Mouse (Mus musculus): ENCODE results near the gene Ndufb3.
"Not testable (repeated sequence)": the region's sequence is repeated elsewhere in the genome, so short reads cannot be mapped to it uniquely, and the experiment has no call there.

The Ndufb3 gene

DNA sequence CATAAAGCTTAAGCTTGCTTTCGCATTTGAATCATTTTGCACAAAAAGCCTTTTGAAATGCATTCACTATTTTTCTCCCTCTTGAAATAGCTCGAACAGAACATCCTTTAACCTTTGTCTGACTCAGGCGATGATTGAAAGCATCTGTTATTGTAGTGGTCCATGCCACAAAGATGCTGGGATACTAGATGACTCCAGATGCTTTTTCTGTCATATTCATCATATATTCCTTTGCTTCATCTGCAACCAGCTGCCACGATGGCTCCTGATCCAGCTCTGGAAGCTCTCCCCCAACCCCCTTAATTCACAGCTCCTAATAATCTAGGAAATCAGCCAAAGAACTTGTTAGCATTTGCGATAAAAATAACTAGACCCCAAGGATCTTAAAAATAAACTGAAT lies 30.9 kb downstream of the Ndufb3 start:
- DNase-seq (ENCODE audit: inconsistent ontology term), result peak; percentile 2

DNA sequence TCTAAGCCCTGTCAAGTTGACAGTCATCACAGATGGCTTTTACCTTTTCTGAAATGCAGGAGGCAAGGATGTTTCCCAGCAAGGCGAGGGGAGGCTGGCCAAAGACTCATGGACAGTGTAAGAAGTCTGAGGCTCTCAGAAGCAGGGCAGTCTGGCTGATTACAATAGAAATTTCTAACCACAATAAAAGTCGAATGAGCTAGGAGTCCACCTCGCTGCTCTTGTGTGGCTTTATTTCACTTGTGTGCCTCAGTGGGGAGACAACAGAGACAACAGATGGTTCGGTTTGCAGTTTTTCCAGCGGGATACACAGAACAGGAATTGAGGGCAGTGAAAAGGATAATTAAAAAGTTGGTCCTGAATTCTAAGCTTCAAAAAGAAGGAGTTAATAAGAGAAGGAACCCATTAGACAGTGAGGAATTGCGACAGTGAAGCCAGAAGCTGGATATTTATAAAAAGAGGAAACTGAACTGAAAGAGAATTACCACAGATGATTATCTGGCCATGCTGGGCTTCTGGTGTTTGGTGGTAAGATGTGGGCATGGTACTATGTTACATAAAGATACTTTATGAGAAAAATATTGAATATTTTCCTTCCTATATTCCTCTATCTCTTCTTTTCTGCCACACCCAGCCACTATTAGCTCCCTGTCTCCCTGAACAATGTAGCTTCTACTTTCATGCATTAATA lies 31.9 kb downstream of the Ndufb3 start:
- DNase-seq (ENCODE audit: inconsistent ontology term), result no peak

DNA sequence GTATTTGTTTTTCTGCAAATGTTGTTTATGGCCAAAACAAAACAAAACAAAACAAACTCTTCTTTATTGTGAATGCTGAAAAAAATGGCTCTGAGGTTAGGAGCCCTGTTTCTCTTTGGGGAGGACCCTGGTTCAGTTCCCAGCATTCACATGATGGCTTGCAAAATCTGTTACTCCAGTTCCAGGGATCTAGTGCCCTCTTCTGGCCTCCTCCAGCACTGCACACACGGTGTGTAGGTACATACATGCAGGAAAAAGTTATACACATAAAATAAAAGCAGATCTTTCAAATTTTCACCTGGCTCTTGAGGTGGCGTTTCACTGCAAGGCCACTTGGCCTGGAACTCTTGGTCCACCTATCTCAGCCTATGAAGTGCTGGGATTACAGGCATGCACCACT lies 32.6 kb downstream of the Ndufb3 start:
- no peak for DNase-seq (ENCODE audit: inconsistent ontology term)

DNA sequence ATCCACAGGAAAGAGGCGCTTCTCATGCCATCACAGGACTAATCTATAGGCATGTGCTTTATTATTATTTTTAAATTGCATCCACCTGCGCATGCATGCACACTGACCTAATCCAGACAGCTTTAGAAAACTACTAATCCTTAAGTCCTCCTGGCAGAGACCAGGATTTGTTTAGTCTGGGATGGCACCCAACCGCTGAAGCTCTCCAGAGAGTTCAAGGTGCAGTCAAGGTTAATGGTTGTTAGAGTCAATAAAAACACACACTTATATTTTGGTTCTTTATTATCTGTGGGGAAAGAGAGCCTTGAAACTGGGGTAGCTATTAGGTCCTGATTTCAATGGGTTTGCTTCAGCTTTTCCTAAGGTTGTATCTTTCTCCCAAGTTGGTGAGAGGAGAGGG lies 35.1 kb downstream of the Ndufb3 start:
- no peak for DNase-seq (ENCODE audit: inconsistent ontology term)

DNA sequence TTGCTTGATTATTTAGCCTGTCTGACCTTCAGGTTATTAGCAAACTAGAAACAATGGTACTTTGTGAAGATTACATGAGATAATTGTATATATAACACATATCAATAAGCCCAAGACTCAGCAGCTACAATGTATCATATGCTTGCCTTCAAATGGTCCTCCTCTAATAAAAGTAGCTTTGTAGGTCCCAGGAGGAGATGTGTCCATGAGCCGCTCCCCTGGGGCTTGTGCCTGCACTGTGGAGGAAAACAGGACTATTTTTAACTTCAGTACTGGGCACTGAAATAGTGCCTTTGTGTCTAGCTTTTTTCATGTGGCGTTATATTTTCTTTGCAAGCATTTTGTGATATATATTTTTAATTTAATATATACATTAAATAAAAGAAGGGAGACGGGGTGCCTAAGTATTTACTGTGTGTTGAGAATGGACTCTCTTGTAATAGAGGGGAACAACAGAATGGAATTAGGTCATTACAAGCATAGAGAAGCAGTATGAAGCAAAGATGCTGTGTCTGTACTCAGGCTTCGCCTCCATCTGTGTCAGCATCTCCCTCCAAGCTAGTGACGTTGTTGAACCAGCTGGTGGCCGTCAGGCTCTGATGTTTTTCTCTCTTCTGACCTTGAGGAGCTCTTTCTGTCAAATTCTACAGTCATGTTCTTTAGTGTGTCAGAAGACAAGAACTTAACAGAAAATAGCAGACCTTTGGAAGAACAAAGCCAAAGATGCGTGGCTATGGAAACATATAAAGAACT lies 36.0 kb downstream of the Ndufb3 start:
- DNase-seq (ENCODE audit: inconsistent ontology term), result peak; percentile 17

DNA sequence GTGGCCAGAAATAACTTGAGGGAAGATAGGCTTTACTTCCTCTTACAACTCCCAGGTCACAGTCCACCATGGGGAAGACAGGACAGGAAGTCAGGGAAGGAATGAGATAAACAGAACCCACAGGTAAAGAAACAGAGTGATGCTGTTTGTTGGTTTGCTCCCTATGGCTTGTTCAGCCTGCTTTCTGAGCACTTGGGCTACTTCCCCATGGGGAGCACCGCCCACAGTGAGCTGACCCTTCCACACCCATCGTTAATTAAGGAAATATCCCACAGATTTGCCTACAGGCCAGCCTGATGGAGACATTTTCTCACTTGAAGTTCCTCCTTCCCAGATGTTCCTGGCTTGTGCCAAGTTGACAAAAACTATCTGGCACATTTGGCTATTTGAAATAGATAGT lies 42.7 kb downstream of the Ndufb3 start:
- not testable (repeated sequence) for DNase-seq (ENCODE audit: inconsistent ontology term)

All from Muller cell, postnatal 12 days (primary cell).